Mouse (Mus musculus) spleen, adult 2 months (tissue): ENCODE results near the gene Tnrc6b.

Experiments used
- CTCF ChIP-seq: fragments of 200-500 bp; IDR thresholded peaks from 2 replicates; pipeline ENCODE4 v1.5.1; 2011; ENCODE audit warnings: mild to moderate bottlenecking, inconsistent platforms; ENCODE audit not compliant: insufficient read depth, insufficient read length, insufficient replicate concordance; ENCODE audit errors: extremely low read depth
- POLR2A ChIP-seq: fragments of 200-500 bp; IDR thresholded peaks from 2 replicates; pipeline ENCODE4 v1.6.1; 2011; ENCODE audit warnings: low read depth, low read length, inconsistent platforms

DNA sequence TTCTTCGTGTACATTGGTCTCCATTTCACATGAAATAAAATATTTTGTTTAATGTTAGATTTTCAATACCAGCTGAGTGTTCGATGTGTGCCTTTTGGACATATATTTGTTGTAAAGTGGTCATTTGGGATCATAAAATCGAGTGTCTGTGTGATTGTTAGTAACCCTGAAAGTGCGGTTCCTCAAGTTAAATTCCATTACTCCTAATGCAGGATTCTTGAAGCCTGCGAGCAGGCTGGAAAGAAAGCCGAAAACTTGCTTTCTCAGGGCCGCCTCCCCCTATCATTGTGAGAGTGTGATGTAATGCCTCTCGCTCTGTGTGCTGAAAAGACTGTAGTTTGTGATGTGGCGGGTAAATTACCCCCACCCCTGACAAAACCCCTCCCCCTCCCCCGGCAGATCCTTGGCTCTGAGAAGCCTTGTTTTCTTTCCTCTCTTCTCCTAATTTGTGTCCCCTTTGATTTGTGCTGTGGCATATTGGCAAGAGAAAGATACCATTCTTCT, 88.6 kb downstream of the Tnrc6b start:
- no peak for TF ChIP-seq POLR2A
- TF ChIP-seq CTCF: no peak
